Mouse (Mus musculus) neural tube, embryonic 13.5 days (tissue): Measurements from ENCODE around the gene Olfr610. TPM values are rescaled to one million over a fixed set of nuclear protein-coding genes. Genes with fewer than 3 reads are reported as not detected.
"Not testable (repeated sequence)": the region's sequence is repeated elsewhere in the genome, so short reads cannot be mapped to it uniquely, and the experiment has no call there.

ENCODE experiments used
- ATAC-seq: fragments of 200-750 bp; cut with Nextera tagmentation; 2 replicates; pipeline ENCODE4 v1.8.0; 2017; ENCODE audit warnings: low read depth, mild to moderate bottlenecking, moderate TSS enrichment, moderate library complexity
- H3K27ac ChIP-seq: fragments of 300-500 bp; sonication (generic); replicated peaks from 2 replicates; pipeline ENCODE4 v1.5.1; 2015; ENCODE audit warnings: moderate library complexity, mild to moderate bottlenecking, inconsistent platforms
- H3K27me3 ChIP-seq: fragments of 300-500 bp; sonication (generic); 2 replicates; pipeline ENCODE4 v1.6.1; 2015; ENCODE audit warnings: mild to moderate bottlenecking, inconsistent platforms
- H3K36me3 ChIP-seq: fragments of 300-500 bp; sonication (generic); 2 replicates; pipeline ENCODE4 v1.6.1; 2015; ENCODE audit warnings: mild to moderate bottlenecking, inconsistent platforms
- H3K4me1 ChIP-seq: fragments of 300-500 bp; sonication (generic); replicated peaks from 2 replicates; pipeline ENCODE4 v1.6.1; 2015; ENCODE audit warnings: inconsistent platforms
- H3K4me2 ChIP-seq: fragments of 300-500 bp; sonication (generic); 2 replicates; pipeline ENCODE4 v1.6.1; 2015; ENCODE audit warnings: inconsistent platforms, mild to moderate bottlenecking, moderate library complexity
- H3K4me3 ChIP-seq: fragments of 300-500 bp; sonication (generic); 2 replicates; pipeline ENCODE4 v1.5.1; 2015; ENCODE audit warnings: mild to moderate bottlenecking, inconsistent platforms
- H3K9ac ChIP-seq: fragments of 300-500 bp; sonication (generic); 2 replicates; pipeline ENCODE4 v1.6.1; 2015; ENCODE audit warnings: moderate library complexity, mild to moderate bottlenecking, inconsistent platforms
- H3K9me3 ChIP-seq: fragments of 300-500 bp; sonication (generic); 2 replicates; pipeline ENCODE4 v1.6.1; 2016; ENCODE audit warnings: inconsistent platforms
- WGBS: fragments of 180-500 bp; shearing (Covaris S2); methylation state at CpG from one replicate; pipeline ENCODE4 v1.1.7; 2015; 5-methylcytosine and 5-hydroxymethylcytosine counted together
- polyA plus RNA-seq: library from polyadenylated mRNA; unstranded; fragments of >200 nt; fragmentation: Nextera tagmentation; extraction: Ambion mirVana; gene quantifications from 2 replicates; pipeline ENCODE4 v1.2.1, GENCODE M21; 2015

Olfr610 gene
- not detected in 2 replicates for polyA plus RNA-seq

DNA sequence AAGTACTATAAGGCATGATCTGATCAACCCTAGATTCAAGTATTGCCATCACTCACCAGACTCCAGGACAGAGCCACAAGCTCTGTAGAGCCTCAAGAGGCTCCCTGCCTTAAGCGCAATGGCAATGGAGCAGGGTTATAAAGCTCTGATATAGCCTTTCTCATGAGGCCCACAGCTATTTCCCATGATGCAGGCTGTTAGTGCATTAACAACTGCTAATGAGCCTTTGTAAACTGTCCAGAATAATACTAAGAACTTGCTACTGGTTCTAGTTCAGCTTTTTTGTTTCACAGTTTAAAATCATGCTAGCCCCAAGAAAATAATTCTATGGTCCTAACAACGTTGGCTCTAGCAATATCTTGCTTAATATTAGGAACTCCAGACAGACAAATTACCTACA, at the start of gene Olfr610:
Gene Olfr610 (minus strand): TSS at position 101 of the 400 bp plus-strand sequence.
- no peak within 1 kb of the TSS for H3K4me2 ChIP-seq
- H3K4me1 ChIP-seq, result no peaks in the 10 kb centered on the region
- ATAC-seq, result no peak
- H3K27ac ChIP-seq, result no peak within 1 kb of the TSS
- H3K9ac ChIP-seq, result no peak within 1 kb of the TSS
- no peaks in the 10 kb centered on the region for H3K9me3 ChIP-seq
- H3K36me3 ChIP-seq, result no peaks in the 10 kb centered on the region
- WGBS, result 93% methylated on average over 2 of the region's 2 CpGs
- H3K27me3 ChIP-seq, result no peaks in the 10 kb centered on the region
- H3K4me3 ChIP-seq, result no peak within 1 kb of the TSS

DNA sequence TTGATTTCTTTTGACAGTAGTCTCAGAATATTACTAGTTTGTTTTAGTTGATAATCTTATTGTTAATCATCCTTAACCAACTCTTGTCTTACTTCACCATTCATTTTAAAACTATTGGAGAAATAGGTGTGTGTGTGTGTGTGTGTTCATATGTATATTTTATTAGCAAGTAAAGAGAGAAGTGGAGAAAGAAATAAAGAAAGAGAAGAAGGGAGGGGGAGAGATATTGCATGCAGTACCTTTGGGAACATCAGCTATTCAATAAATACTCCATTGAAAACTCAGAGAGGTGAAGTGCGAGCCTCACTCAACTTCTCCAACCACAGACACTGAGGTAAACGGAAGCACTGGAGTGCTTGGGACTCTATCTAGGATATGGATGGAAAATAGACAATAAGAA, 43.9 kb upstream of the Olfr610 start, which contains the start of gene Olfr615:
Gene Olfr615 (plus strand): TSS at position 301 of the 400 bp plus-strand sequence.
- WGBS, result 93% methylated on average over 2 of the region's 2 CpGs
- ATAC-seq, result no peak
- no peaks in the 10 kb centered on the region for H3K9me3 ChIP-seq

DNA sequence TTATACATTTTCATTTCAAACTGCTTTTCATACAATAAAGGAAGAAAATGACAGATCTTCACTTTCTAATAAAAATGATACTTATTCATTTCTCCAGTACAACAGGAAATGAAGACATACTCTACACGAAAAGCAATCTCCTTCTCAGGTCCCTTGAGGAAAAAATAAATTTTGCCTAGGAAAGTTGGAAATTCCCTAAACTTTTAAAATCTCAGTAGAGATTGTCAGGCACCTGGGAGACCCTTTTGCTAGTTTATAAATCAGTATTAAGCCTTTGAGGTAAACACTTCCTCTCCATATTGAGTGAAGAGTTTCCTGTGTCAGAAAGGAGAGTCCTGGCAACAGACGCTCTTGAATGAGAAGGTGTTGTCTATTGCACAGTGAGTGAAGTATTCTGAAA, 35.9 kb upstream of the Olfr610 start, which contains the start of gene Olfr613:
Gene Olfr613 (plus strand): TSS at position 301 of the 400 bp plus-strand sequence.
- Histone ChIP-seq H3K4me1 (no peaks in the 10 kb centered on the region), H3K9me3 (no peaks in the 10 kb centered on the region), H3K27me3 (no peaks in the 10 kb centered on the region), H3K9ac (no peak within 1 kb of the TSS), H3K36me3 (no peaks in the 10 kb centered on the region), H3K4me2 (no peak within 1 kb of the TSS), H3K27ac (no peak within 1 kb of the TSS), H3K4me3 (no peak within 1 kb of the TSS)
- no peak for ATAC-seq
- WGBS, result 81% methylated on average over 2 of the region's 2 CpGs

More for the DNA sequence above, 43.9 kb upstream of the Olfr610 start, which contains the start of gene Olfr615:
- H3K4me1 ChIP-seq, result no peaks in the 10 kb centered on the region
- no peak within 1 kb of the TSS for H3K4me2 ChIP-seq
- no peak within 1 kb of the TSS for H3K27ac ChIP-seq
- H3K9ac ChIP-seq, result no peak within 1 kb of the TSS
- H3K27me3 ChIP-seq, result no peaks in the 10 kb centered on the region
- H3K36me3 ChIP-seq, result no peaks in the 10 kb centered on the region
- H3K4me3 ChIP-seq, result no peak within 1 kb of the TSS

DNA sequence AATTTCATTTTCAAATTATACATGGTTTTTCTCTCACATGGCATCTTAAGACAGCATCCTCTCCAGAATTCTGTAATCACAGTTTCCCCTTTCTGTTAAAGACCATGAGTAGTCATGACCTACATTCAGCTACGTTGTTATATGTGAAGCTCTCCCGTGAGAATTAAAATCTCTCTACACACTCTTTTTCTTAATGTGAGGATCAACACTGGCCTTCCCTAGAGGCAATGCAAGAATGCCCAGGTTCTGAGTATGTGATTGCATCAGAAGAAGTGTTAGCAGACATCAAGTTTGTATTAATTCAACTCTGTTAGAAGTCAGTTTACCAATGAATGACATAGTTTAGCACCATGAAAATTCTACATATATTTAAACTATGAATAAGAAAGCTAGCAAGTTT, 30.7 kb upstream of the Olfr610 start, which contains the start of gene Olfr612:
Gene Olfr612 (minus strand): TSS at position 101 of the 400 bp plus-strand sequence.
- 91% methylated on average over 2 of the region's 2 CpGs for WGBS
- not testable (repeated sequence) for H3K9me3 ChIP-seq, H3K4me1 ChIP-seq, H3K9ac ChIP-seq, H3K27me3 ChIP-seq, H3K36me3 ChIP-seq, ATAC-seq, H3K4me3 ChIP-seq, H3K4me2 ChIP-seq, H3K27ac ChIP-seq

DNA sequence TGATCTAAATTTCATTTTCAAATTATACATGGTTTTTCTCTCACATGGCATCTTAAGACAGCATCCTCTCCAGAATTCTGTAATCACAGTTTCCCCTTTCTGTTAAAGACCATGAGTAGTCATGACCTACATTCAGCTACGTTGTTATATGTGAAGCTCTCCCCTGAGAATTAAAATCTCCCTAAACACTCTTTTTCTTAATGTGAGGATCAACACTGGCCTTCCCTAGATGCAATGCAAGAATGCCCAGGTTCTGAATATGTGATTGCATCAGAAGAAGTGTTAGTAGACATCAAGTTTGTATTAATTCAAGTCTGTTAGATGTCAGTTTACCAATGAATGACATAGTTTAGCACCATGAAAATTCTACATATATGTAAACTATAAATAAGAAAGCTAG, 8.8 kb upstream of the Olfr610 start, which contains the start of gene Olfr611:
Gene Olfr611 (minus strand): TSS at position 101 of the 400 bp plus-strand sequence.
- ATAC-seq, H3K4me3 ChIP-seq, H3K9ac ChIP-seq, H3K9me3 ChIP-seq, H3K4me1 ChIP-seq, H3K36me3 ChIP-seq, H3K4me2 ChIP-seq, H3K27ac ChIP-seq, H3K27me3 ChIP-seq: not testable (repeated sequence)
- WGBS, result 67% methylated on average over 1 of the region's 1 CpGs

DNA sequence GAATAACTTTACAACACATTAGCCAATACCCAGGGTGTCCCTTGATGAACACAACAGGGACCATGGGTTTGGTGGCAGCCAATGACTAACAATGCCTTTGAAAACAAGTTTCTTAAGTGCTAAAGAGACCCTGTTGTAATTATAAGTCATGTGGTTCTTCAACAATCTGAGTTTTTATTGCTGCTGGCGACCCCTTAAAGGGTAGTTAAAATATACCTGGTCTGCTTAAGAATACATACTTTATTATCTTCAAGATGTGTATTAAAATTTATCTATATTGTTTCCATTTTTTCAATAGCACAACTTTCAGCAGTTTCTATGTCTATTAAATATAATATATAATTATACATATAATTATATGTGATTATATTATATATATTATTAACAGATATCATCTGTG, 14.0 kb downstream of the Olfr610 start, which contains the start of gene Olfr609:
Gene Olfr609 (minus strand): TSS at position 101 of the 400 bp plus-strand sequence.
- no peak within 1 kb of the TSS for H3K4me2 ChIP-seq
- H3K27me3 ChIP-seq, result no peaks in the 10 kb centered on the region
- H3K4me3 ChIP-seq, result no peak within 1 kb of the TSS
- H3K9ac ChIP-seq, result no peak within 1 kb of the TSS
- H3K9me3 ChIP-seq, result no peaks in the 10 kb centered on the region
- no peaks in the 10 kb centered on the region for H3K36me3 ChIP-seq
- no peak for ATAC-seq
- 71% methylated on average over 1 of the region's 1 CpGs for WGBS
- H3K27ac ChIP-seq, result no peak within 1 kb of the TSS
- H3K4me1 ChIP-seq, result no peaks in the 10 kb centered on the region

DNA sequence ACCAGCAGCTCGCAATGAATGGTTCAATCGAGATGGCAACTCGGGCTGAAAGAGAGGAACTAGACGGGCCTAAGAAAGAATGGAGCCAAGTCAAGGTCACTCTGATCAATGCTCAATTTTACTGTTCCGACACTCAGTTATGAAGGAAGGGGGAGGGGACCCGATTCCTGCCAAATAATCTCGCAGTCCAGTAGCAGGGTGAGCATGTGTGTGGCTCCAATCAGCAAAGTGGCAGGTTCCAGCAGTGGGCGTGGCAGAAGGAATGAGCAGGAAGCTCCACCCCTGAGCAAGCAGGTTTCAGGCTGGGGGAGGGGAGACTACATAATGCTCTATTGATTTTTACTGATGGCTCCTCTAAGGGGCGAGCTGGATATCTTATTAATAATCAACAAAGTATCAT, 34.8 kb downstream of the Olfr610 start:
- WGBS, result 83% methylated on average over 9 of the region's 9 CpGs
- ATAC-seq, result 0 out of 2 replicates have a peak, but pooled peaks have one; percentile 53
- not testable (repeated sequence) for H3K4me2 ChIP-seq, H3K9me3 ChIP-seq, H3K27ac ChIP-seq, H3K9ac ChIP-seq, H3K4me3 ChIP-seq, H3K4me1 ChIP-seq, H3K27me3 ChIP-seq, H3K36me3 ChIP-seq

DNA sequence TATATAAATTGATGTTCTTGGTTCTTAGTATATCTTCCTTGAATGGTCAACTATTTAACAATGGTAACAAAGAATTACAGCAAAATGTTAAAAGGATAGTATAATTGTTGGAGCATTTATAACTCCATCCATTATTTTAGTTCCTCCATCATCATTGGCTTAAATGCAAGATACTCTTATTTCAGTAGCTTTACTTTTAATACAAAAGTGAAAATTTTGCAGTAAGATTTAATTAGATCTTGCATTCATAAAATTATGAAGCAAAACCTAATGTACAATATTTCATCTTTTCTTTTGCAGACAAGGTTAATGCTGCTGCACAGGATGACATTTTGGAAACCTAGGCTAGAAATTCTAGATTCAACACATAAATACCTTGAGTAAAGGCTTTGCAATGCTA, 42.3 kb downstream of the Olfr610 start, which contains the start of gene Olfr608:
Gene Olfr608 (plus strand): TSS at position 301 of the 400 bp plus-strand sequence.
- Histone ChIP-seq H3K9me3 (no peaks in the 10 kb centered on the region), H3K4me1 (no peaks in the 10 kb centered on the region), H3K4me2 (no peak within 1 kb of the TSS), H3K4me3 (no peak within 1 kb of the TSS), H3K27me3 (no peaks in the 10 kb centered on the region), H3K9ac (no peak within 1 kb of the TSS), H3K36me3 (no peaks in the 10 kb centered on the region), H3K27ac (no peak within 1 kb of the TSS)
- no peak for ATAC-seq

DNA sequence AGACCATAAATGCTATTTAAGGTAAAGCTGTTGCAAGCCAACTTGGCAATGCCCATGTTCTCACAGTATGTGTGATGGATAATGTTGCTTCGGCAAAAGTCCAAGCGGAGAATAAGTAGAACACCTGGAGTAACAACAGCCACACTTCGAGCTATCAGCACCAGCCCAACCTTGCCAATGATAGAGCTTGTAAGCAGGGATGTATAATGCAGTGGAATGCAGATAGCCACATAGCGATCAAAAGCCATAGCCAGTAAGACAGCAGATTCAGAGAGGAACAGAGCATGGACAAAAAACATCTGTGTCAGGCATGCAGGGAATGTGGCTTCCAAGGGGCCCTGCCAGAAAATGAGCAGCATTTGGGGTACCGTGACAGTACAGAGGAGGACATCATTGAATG, 51.3 kb downstream of the Olfr610 start:
- Histone ChIP-seq H3K4me2 (no peak overlapping the region), H3K9me3 (no peaks in the 10 kb centered on the region), H3K4me1 (no peaks in the 10 kb centered on the region), H3K4me3 (no peak overlapping the region), H3K27ac (no peak overlapping the region), H3K9ac (no peak overlapping the region), H3K36me3 (no peaks in the 10 kb centered on the region), H3K27me3 (no peaks in the 10 kb centered on the region)
- WGBS, result 95% methylated on average over 5 of the region's 5 CpGs
- ATAC-seq, result no peak

Other genes with a start within 250 kb of the Olfr610 start
- not detected in 2 replicates for gene Olfr596, start 206.5 kb downstream of the Olfr610 start, polyA plus RNA-seq
- gene Olfr597, start 195.8 kb downstream of the Olfr610 start, polyA plus RNA-seq, result not detected in 2 replicates
- gene Olfr598, start 188.6 kb downstream of the Olfr610 start, polyA plus RNA-seq, result not detected in 2 replicates
- not detected in 2 replicates for gene Olfr599, start 176.2 kb downstream of the Olfr610 start, polyA plus RNA-seq
- gene Olfr600, start 162.5 kb downstream of the Olfr610 start, polyA plus RNA-seq, result not detected in 2 replicates
- gene Olfr601, start 149.5 kb downstream of the Olfr610 start, polyA plus RNA-seq, result not detected in 2 replicates
- gene Olfr603, start 125.9 kb downstream of the Olfr610 start, polyA plus RNA-seq, result not detected in 2 replicates
- not detected in 2 replicates for gene Usp17lc, start 97.0 kb downstream of the Olfr610 start, polyA plus RNA-seq
- not detected in 2 replicates for gene Olfr605, start 66.7 kb downstream of the Olfr610 start, polyA plus RNA-seq
- gene Olfr606, start 63.1 kb downstream of the Olfr610 start, polyA plus RNA-seq, result not detected in 2 replicates
- gene Olfr607, start 48.0 kb downstream of the Olfr610 start, polyA plus RNA-seq, result not detected in 2 replicates
- not detected in 2 replicates for gene Olfr608, start 42.2 kb downstream of the Olfr610 start, polyA plus RNA-seq
- gene Olfr609, start 14.1 kb downstream of the Olfr610 start, polyA plus RNA-seq, result not detected in 2 replicates
- gene Olfr611, start 8.7 kb upstream of the Olfr610 start, polyA plus RNA-seq, result not detected in 2 replicates
- not detected in 2 replicates for gene Olfr612, start 30.6 kb upstream of the Olfr610 start, polyA plus RNA-seq
- gene Olfr613, start 36.0 kb upstream of the Olfr610 start, polyA plus RNA-seq, result not detected in 2 replicates
- not detected in 2 replicates for gene Olfr615, start 44.0 kb upstream of the Olfr610 start, polyA plus RNA-seq
- not detected in 2 replicates for gene Olfr616, start 57.0 kb upstream of the Olfr610 start, polyA plus RNA-seq
- gene Olfr617, start 60.9 kb upstream of the Olfr610 start, polyA plus RNA-seq, result not detected in 2 replicates
- gene Olfr618, start 78.0 kb upstream of the Olfr610 start, polyA plus RNA-seq, result not detected in 2 replicates
- gene Olfr619, start 88.5 kb upstream of the Olfr610 start, polyA plus RNA-seq, result not detected in 2 replicates
- gene Olfr620, start 100.4 kb upstream of the Olfr610 start, polyA plus RNA-seq, result not detected in 2 replicates
- gene Olfr622, start 130.6 kb upstream of the Olfr610 start, polyA plus RNA-seq, result not detected in 2 replicates
- gene Olfr623, start 151.6 kb upstream of the Olfr610 start, polyA plus RNA-seq, result not detected in 2 replicates
- gene Olfr624, start 159.1 kb upstream of the Olfr610 start, polyA plus RNA-seq, result 0.03 TPM in 1 of 2 replicates, not detected in the other
- not detected in 2 replicates for gene Olfr625-ps1, start 170.6 kb upstream of the Olfr610 start, polyA plus RNA-seq
- gene Olfr243, start 202.5 kb upstream of the Olfr610 start, polyA plus RNA-seq, result not detected in 2 replicates
- not detected in 2 replicates for gene Olfr628, start 218.3 kb upstream of the Olfr610 start, polyA plus RNA-seq
- not detected in 2 replicates for gene Olfr629, start 232.8 kb upstream of the Olfr610 start, polyA plus RNA-seq
- not detected in 2 replicates for gene Olfr630, start 245.2 kb upstream of the Olfr610 start, polyA plus RNA-seq